Comparison of ENCODE assay signal across 12 mouse cellular contexts in the genomic region with DNA sequence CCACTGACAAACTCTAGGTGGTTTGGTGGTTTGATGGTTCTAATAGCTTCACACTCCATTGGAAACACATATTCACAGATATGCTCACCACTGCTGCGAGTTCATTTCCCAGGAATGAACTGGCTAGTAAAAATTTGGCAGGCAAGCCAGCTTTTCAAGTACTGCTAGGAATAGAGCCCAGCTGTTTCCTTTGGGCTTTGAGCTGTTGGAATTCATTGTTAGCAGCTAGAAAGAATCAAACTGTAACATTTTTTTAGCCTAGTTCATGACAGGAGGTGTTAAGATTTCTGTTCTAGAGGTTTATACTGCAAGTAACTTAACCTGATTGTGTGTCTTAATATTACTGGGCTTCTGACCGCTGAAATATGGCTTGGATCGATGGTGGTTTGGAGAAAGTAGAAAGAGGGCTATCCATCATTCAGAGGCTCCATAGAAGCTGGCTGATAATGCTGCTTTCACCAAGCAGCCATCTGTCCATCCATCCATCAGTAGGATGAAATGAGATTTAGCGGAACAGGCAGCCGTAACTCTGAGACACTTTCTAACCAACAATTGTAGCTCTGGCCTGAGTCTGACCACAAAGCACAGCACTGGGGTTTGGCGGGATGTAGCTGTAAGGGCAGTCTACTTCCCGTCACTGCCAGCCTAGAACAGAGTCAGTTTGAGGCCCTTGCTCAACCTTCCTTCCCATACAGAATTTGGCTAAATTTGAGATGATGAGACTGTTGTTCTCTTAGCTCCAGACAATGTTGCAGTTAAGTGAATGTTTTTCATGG. TPM values are rescaled to one million over a fixed set of nuclear protein-coding genes. Genes with fewer than 3 reads are reported as not detected.
DNase-seq lines count a peak whose midpoint lies in the region; ATAC-seq and TF ChIP-seq lines count a peak whose summit lies in the region.
"Had no signal": no experiment of that assay in that cellular context is flagged by ENCODE, and none has a peak within 500 bp of the region (broad histone marks: within the 10 kb centered on the region; RNA-seq: fewer than 3 reads in every experiment).

No protein-coding gene starts in this region.

- peak; percentile 22 for DNase-seq in kidney, postnatal 10 days
- peak; percentile 17 for DNase-seq in heart, postnatal 0 days (ENCODE audit: low spot score)
- DNase-seq in urinary bladder, postnatal 25 days (ENCODE audit: low spot score), result no peak
- no peak for DNase-seq in right cerebral cortex, postnatal 36 days (ENCODE audit: low spot score in 2 of 2)
- no peak for DNase-seq in spleen, postnatal 10 days (ENCODE audit: low spot score in 2 of 2)
- DNase-seq: right cerebral cortex, adult 18-20 months had no signal

- no peak overlapping the region for H3K9ac ChIP-seq in kidney, embryonic 16.5 days (replicated peaks; ENCODE audit: low read length)
- H3K9ac ChIP-seq in heart, postnatal 0 days (replicated peaks; ENCODE audit: low read depth, low read length), result no peak overlapping the region
- H3K9ac ChIP-seq: midbrain, embryonic 13.5 days had no signal

- H3K9me3 ChIP-seq in kidney, embryonic 16.5 days (ENCODE audit: low read length), result no peaks in the 10 kb centered on the region
- no peaks in the 10 kb centered on the region for H3K9me3 ChIP-seq in heart, postnatal 0 days (replicated peaks; ENCODE audit: control insufficient read depth, low read length)
- no peaks in the 10 kb centered on the region for H3K9me3 ChIP-seq in megakaryocyte, embryonic 14.5 days
- H3K9me3 ChIP-seq: midbrain, embryonic 13.5 days had no signal

- ATAC-seq in kidney, embryonic 16.5 days (ENCODE audit: low FRiP score, low TSS enrichment), result no peak
- ATAC-seq in common myeloid progenitor, adult 5-6 weeks (replicated peaks; ENCODE audit: low read depth, poor library complexity, severe bottlenecking), result peak; percentile 90
- no peak for ATAC-seq in heart, postnatal 0 days (ENCODE audit: insufficient read depth, low read depth)
- ATAC-seq: forebrain, embryonic 16.5 days; inflammation-experienced regulatory T-cells, adult 6 months; midbrain, embryonic 13.5 days had no signal

- H3K4me2 ChIP-seq in kidney, embryonic 16.5 days (replicated peaks; ENCODE audit: low read depth, low read length), result no peak overlapping the region
- no peak overlapping the region for H3K4me2 ChIP-seq in heart, postnatal 0 days (ENCODE audit: low read depth, low read length)
- H3K4me2 ChIP-seq: midbrain, embryonic 13.5 days had no signal

- no peaks in the 10 kb centered on the region for H3K36me3 ChIP-seq in kidney, embryonic 16.5 days (ENCODE audit: insufficient read depth, low read length)
- no peaks in the 10 kb centered on the region for H3K36me3 ChIP-seq in heart, postnatal 0 days (replicated peaks; ENCODE audit: control insufficient read depth, insufficient read depth, low read length)
- peaks cover 7% of the 10 kb centered on the region for H3K36me3 ChIP-seq in megakaryocyte, embryonic 14.5 days (replicated peaks; ENCODE audit: low read length)
- H3K36me3 ChIP-seq: midbrain, embryonic 13.5 days had no signal

- no peak overlapping the region for H3K4me3 ChIP-seq in kidney, embryonic 16.5 days (ENCODE audit: low read length)
- H3K4me3 ChIP-seq in heart, postnatal 0 days (ENCODE audit: low read depth, low read length), result no peak overlapping the region
- peak overlapping the region; percentile 8 for H3K4me3 ChIP-seq in megakaryocyte, embryonic 14.5 days (replicated peaks)
- H3K4me3 ChIP-seq: midbrain, embryonic 13.5 days had no signal

- no peaks in the 10 kb centered on the region for H3K27me3 ChIP-seq in kidney, embryonic 16.5 days (ENCODE audit: insufficient read depth, low read length)
- H3K27me3 ChIP-seq in heart, postnatal 0 days (ENCODE audit: control insufficient read depth, insufficient read depth, low read length), result no peaks in the 10 kb centered on the region
- H3K27me3 ChIP-seq in megakaryocyte, embryonic 14.5 days (replicated peaks), result no peaks in the 10 kb centered on the region
- H3K27me3 ChIP-seq: midbrain, embryonic 13.5 days had no signal

- TF ChIP-seq CTCF in heart, postnatal 0 days (IDR thresholded peaks at IDR 0.05; ENCODE audit: low read depth), result no peak

- WGBS in kidney, embryonic 16.5 days, result 72% methylated on average over 7 of the region's 7 CpGs
- WGBS in heart, postnatal 0 days, result 62% methylated on average over 7 of the region's 7 CpGs

- H3K4me1 ChIP-seq in kidney, embryonic 16.5 days (ENCODE audit: insufficient read depth, low read length), result peaks cover 19% of the 10 kb centered on the region
- H3K4me1 ChIP-seq in heart, postnatal 0 days (ENCODE audit: control insufficient read depth, insufficient read depth), result peaks cover 17% of the 10 kb centered on the region
- H3K4me1 ChIP-seq in megakaryocyte, embryonic 14.5 days, result peaks cover 56% of the 10 kb centered on the region

- no peak for TF ChIP-seq EP300 in heart, postnatal 0 days (IDR thresholded peaks at IDR 0.05; ENCODE audit: low read depth)

- H3K27ac ChIP-seq in kidney, embryonic 16.5 days (ENCODE audit: low read length), result no peak overlapping the region
- H3K27ac ChIP-seq in heart, postnatal 0 days (ENCODE audit: low read depth), result 0 out of 2 replicates have a peak overlapping the region, but pooled peaks have one; percentile 11
- H3K27ac ChIP-seq: midbrain, embryonic 13.5 days had no signal

RNA-seq across cellular contexts. Expression of gene R3hcc1l, which starts 21.0 kb away (rescaled TPM):
- polyA plus RNA-seq in kidney, embryonic 16.5 days (2015; fragmentation: Nextera tagmentation; extraction: Ambion mirVana), result 19.2 and 22.7 TPM in 2 replicates
- total RNA-seq in common myeloid progenitor, adult 5-6 weeks (2017), result 28.6 and 42.1 TPM in 2 replicates
- total RNA-seq in heart, postnatal 0 days (2014; rRNA removed; ENCODE audit: low replicate concordance), result 5.9 and 20.6 TPM in 2 replicates
- polyA plus RNA-seq in heart, postnatal 0 days (2015; fragmentation: Nextera tagmentation; extraction: Ambion mirVana), result 10.0 and 10.2 TPM in 2 replicates
- polyA plus RNA-seq in megakaryocyte, embryonic 14.5 days (2012; ENCODE audit: insufficient read depth, low replicate concordance), result 1.1 and 1.5 TPM in 2 replicates

Comparison
In these comparisons a context has a peak if more than half of its experiments do, and no peak if none do; other contexts are left out.
1. DNase-seq: peak in kidney, postnatal 10 days (single experiment) and heart, postnatal 0 days (single experiment); none in urinary bladder, postnatal 25 days (single experiment), right cerebral cortex, postnatal 36 days (0 of 2) and spleen, postnatal 10 days (0 of 2).